Mouse (Mus musculus): ENCODE measurements around the gene Cd52.
A peak's percentile ranks its signal among the peaks of the same experiment; 100 is the strongest.

The Cd52 gene

DNA sequence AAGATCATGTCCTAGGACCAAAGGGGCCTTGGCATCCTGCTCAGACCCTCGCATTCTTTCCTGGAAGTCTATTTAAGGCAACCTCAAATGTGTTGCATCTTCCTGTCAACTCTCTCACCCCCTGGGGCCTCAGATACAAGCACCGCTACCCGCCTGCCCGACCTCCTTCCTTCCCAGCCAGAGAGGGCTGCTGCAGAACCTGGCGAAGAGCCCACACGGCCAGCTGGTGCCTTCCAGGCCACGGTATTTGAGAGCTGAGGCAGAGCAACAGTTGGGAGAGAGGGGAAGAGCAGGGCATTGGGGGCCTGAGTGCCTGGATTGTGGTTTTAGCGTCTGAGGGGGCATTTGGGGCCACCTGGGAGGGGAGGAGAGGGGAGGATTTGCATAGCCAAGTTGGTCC lies 42.3 kb downstream of the Cd52 start:
- no peak for DNase-seq (ENCODE audit: low spot score)

- DNase-seq (ENCODE audit: low spot score): no peak
These were observed 43.0 kb downstream of the Cd52 start for GRCm38 (mm10) chr4:134051912-134052311.

GRCm38 (mm10) chr4:134047648-134048047 lies 47.2 kb downstream of the Cd52 start:
- DNase-seq (ENCODE audit: low spot score): no peak

DNA sequence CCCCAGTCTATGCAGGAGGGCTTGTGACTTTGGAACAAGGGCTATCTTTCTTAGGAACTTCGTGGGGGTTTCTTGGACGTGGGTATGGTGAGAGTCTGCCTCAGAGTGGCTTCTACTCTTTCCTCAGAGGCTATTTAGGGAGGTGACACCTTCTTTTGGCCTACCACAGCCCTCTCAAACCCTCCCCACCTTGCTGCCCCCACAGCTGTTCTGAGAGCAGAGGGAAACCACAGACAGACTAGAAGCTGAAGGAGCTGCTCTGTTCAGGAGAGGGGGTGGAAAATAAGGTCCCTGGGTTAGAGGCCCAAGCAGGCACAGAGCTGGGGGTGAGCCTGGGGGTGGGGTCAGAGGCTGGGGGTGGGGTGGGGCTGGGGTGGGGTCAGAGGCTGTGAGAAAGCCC lies 51.8 kb downstream of the Cd52 start:
- no peak for DNase-seq (ENCODE audit: low spot score)

- no peak for DNase-seq (ENCODE audit: low spot score)
These were observed 53.4 kb downstream of the Cd52 start for GRCm38 (mm10) chr4:134041317-134042123.

DNA sequence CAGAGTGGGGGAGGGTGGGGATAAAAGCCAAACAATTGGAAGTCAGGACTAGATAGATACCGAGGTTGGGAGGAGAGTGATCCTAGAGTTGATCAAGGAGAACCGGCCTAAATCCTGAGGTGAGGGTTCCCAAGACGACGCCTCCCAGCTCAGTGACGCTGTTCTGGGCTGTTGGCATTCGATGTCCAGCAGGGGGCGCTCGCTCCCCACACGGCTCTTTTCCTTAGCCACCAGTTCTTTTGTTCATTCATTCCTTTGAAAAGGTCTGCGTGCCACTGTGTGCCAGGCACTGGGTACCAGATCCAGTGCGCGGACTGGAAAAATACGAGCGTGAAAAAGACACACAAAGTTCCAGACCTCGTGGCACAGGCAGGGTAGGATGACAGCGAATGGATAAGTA lies 58.9 kb downstream of the Cd52 start:
- peak; percentile 33 for DNase-seq (ENCODE audit: low spot score)

All from urinary bladder, postnatal 10 days (tissue).